Mouse (Mus musculus): ENCODE measurements around the gene Plk1. TPM values are rescaled to one million over a fixed set of nuclear protein-coding genes. Genes with fewer than 3 reads are reported as not detected.

Gene Plk1
- total RNA-seq, 2 experiments from 2014 or later: 6.1 to 8.0 TPM

GRCm38 (mm10) chr7:122193919-122194318, 34.7 kb downstream of the Plk1 start:
- DNase-seq: no peak

GRCm38 (mm10) chr7:122196771-122197170, 37.5 kb downstream of the Plk1 start:
- DNase-seq: no peak

- DNase-seq: peak; percentile 25
Measured at GRCm38 (mm10) chr7:122197306-122197705, 38.1 kb downstream of the Plk1 start.

- no peak for DNase-seq
Measured at GRCm38 (mm10) chr7:122199296-122199695, 40.1 kb downstream of the Plk1 start.

- no peak for DNase-seq
Measured at GRCm38 (mm10) chr7:122203936-122204335, 44.7 kb downstream of the Plk1 start.

GRCm38 (mm10) chr7:122206121-122206520, 46.9 kb downstream of the Plk1 start:
- no peak for DNase-seq

- DNase-seq: no peak
Measured at GRCm38 (mm10) chr7:122208276-122209021, 49.2 kb downstream of the Plk1 start.

GRCm38 (mm10) chr7:122219315-122219801, 60.1 kb downstream of the Plk1 start, which contains the start of gene Chp2:
TSS of gene Chp2 (plus strand) at chr7:122219496.
- DNase-seq: peak; percentile 17

Other genes with a start within 250 kb of the Plk1 start
- 1 to 10 TPM; 8.2 to 9.9 TPM for gene Cog7, start 177.7 kb upstream of the Plk1 start, total RNA-seq (2021)
- 10 to 100 TPM; 21.3 to 27.3 TPM for gene Gga2, start 138.2 kb upstream of the Plk1 start, total RNA-seq (2021)
- 10 to 100 TPM; 33.3 to 35.5 TPM for gene Ubfd1, start 92.3 kb upstream of the Plk1 start, total RNA-seq (2021)
- gene Ears2, start 92.2 kb upstream of the Plk1 start, total RNA-seq (2021): 10 to 100 TPM; 11.0 to 11.9 TPM
- gene Ndufab1, start 57.6 kb upstream of the Plk1 start, total RNA-seq (2021): 100 to 1,000 TPM; 582 to 686 TPM
- gene Palb2, start 26.5 kb upstream of the Plk1 start, total RNA-seq (2021): 1 to 10 TPM; 1.4 to 1.6 TPM
- gene Dctn5, start 26.4 kb upstream of the Plk1 start, total RNA-seq (2021): 10 to 100 TPM; 32.5 to 32.6 TPM
- not detected for gene Ern2, start 26.8 kb downstream of the Plk1 start, total RNA-seq (2021)
- 1 to 10 TPM; 5.1 to 6.2 TPM for gene Chp2, start 60.1 kb downstream of the Plk1 start, total RNA-seq (2021)
- 1 to 10 TPM; 2.9 to 4.2 TPM for gene Prkcb, start 129.3 kb downstream of the Plk1 start, total RNA-seq (2021)

All from gastrocnemius, postnatal 10 days (tissue).